Mouse (Mus musculus) thymus, postnatal 10 days (tissue): ENCODE measurements around the gene Tfdp2.
"Not testable (repeated sequence)": the region's sequence is repeated elsewhere in the genome, so short reads cannot be mapped to it uniquely, and the experiment has no call there.

Experiments used
- DNase-seq, 2 experiments: peaks; one replicate each; pipeline ENCODE4 v3.0.0; 2021; ENCODE audit warnings: low spot score in 2 of 2

Gene Tfdp2

GRCm38 (mm10) chr9:96299324-96300008 lies 103.4 kb downstream of the Tfdp2 start:
- DNase-seq: no peak

DNA sequence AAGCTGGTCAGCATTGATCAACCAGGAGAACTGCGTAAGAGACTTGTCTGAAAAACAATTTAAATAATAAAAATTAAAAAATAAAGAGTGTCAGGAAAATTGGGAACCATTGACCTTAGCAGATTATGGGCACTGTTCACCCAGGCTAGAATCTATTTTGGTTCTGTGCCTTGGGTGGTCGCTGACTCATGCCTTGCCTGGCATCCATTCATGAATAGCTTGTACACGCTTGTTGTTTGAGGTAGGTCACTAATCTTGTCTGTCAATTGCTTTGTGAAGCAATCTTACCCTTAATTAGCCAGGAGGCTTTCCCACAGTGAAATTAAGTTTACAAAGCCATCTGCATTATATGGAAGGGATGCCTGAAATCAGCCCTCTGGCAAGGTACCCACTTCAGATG lies 112.7 kb downstream of the Tfdp2 start:
- no peak for DNase-seq

- DNase-seq: no peak
These were observed 116.0 kb downstream of the Tfdp2 start for GRCm38 (mm10) chr9:96312074-96312473.

GRCm38 (mm10) chr9:96319333-96319732 lies 123.3 kb downstream of the Tfdp2 start:
- no peak for DNase-seq

GRCm38 (mm10) chr9:96320551-96320980 lies 124.5 kb downstream of the Tfdp2 start:
- no peak for DNase-seq

- DNase-seq: no peak
These were observed 126.5 kb downstream of the Tfdp2 start for GRCm38 (mm10) chr9:96322411-96323152.

DNA sequence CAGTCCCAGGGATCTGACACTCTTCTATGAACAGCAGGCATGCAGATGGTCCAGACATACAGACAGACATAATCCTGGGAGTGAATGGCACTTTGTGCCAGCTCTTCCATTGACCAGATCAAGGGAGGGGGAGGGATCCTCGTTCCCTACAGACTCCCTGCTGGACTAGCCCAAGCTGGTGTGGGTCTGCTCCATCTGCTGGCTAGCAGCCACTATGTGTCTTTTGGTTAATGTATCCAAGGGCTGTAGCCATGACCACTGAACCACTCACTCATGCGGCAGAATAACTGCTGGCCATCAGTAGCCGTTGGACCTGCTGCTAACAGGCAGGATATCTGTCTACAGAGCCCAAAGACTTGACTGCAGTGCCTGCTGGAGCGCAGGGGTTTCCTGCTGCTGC lies 128.4 kb downstream of the Tfdp2 start:
- no peak for DNase-seq

- DNase-seq: no peak
These were observed 130.4 kb downstream of the Tfdp2 start for GRCm38 (mm10) chr9:96326496-96326923.

- no peak for DNase-seq
These were observed 132.2 kb downstream of the Tfdp2 start for GRCm38 (mm10) chr9:96328226-96328625.

GRCm38 (mm10) chr9:96331146-96331545 lies 135.1 kb downstream of the Tfdp2 start:
- no peak for DNase-seq

GRCm38 (mm10) chr9:96345750-96346149 lies 149.7 kb downstream of the Tfdp2 start:
- DNase-seq: no peak

DNA sequence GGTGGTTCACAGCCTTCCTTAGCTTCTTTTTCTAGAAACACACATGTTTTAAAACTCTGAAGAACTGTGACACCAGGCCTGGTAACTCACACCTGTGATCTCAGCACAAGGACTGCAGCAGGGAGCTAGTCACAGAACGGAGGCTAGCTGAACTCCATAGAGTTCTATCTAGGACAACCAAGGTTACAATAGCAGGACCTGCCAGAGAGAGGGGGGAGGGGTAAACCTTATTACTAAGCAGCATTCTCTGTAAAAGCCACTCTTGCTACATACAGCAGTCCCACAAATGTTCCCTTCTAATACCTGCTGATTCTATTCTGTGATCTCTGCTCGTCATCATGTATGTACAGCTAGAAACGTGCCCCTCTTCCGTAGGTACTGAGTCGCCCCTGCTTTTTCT lies 152.8 kb downstream of the Tfdp2 start:
- no peak for DNase-seq

DNA sequence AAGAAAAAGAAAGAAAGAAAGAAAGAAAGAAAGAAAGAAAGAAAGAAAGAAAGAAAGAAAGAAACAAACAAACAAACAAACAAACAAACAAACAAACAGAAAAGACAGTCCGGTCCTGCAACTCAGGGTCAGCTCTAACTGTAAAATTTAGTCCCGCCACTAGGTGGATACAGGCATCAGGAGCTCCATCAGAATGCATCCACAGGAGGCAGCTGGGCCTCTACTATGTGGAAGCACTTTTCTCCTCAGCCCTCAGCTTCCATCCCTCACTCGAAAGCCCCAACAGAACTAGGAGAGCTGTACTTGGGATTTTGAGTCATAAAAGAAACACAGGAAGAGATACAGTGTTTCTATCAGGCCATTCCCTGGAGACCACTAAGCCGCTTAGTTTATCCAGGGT lies 153.9 kb downstream of the Tfdp2 start:
- peak; percentile 22 to 63 for DNase-seq

DNA sequence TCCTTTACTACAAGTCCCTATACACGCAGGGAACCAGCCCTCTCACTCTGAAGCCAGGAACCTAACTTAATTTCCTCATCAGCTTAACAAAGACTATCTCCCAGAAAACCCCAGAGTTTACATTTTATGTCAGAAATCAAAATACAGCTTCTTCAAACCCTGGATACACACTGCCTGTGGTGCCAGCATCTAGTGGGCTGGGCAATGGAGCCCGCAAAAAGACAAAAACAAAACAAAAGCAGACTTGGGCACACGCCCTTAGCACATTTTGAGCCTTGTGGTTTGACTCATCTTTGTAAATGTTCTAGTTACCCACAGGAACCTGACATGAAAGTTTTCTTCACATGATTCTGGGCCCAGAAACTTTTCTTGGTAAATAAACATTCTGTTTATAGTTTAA lies 154.4 kb downstream of the Tfdp2 start:
- peak in 1 of 2 experiments; percentile 17 for DNase-seq

DNA sequence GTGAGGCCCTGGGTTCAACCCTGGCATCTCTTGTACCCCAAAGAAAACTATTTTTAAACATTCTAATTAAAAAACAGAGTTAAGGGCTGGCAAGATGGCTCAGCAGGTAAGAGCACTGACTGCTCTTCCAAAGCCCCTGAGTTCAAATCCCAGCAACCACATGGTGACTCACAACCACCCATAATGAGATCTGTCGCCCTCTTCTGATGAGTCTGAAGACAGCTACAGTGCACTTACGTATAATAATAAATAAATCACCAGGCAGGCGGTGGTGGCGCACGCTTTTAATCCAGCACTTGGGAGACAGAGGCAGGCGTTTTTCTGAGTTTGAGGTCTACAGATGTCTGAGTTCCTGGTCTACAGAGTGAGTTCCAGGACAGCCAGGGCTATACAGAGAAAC lies 155.7 kb downstream of the Tfdp2 start:
- DNase-seq: not testable (repeated sequence)

GRCm38 (mm10) chr9:96353121-96353769 lies 157.2 kb downstream of the Tfdp2 start:
- no peak for DNase-seq

DNA sequence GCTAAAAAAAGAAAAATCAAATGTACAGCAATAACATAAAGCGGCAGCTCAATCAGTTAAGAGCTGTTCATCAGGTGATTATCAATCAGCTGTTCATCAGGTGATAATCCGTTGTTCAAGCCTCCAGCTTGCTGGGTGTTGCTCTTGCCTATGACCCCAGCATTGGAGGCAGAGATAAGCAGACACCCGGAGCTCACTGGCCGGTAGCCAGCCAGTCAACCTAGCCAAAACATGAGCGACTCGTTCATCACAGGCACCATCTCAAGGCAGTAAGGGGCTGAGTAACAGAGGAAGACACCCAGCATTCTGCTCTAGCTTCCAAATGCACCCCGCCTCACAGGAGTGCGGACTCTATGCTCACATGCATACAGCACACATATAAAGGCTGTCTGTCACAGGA lies 157.7 kb downstream of the Tfdp2 start:
- DNase-seq: no peak

- no peak for DNase-seq
These were observed 164.0 kb downstream of the Tfdp2 start for GRCm38 (mm10) chr9:96360056-96360455.

- DNase-seq: peak; percentile 39 to 43
These were observed 167.6 kb downstream of the Tfdp2 start for GRCm38 (mm10) chr9:96363581-96364140.

DNA sequence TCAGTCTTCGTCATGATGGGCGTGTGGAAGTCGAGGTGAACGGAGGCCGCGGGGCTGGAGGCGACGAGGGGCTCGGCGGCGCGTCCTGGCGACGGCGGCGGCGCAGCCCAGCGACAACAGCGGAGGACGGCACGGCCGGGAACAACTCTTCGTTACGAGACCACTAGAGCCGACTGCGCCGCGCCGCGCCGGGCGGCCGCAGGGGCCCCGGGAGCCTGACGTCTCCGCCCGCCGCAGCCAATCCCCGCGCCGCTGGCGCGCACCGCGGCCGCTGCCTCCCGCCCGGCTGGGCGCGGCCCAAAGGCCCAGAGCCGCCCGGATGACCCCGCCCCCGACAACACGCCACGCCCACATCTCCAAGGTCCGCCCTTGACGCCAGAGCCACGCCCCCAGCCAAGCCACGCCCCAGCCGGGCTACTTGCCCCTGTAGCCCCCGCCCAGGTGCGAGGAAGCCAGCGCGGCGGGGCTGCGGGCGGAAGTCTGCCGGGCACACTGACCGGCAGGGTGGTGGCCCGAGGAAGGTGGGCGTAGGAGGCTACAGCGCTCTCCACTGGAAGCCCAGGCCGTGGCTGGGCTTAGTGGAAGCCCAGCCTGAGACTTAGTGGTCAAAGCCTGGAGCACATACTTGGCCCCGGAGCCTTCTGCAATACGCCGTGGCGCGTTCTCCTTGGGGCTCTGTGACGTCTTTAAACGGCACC lies 168.2 kb downstream of the Tfdp2 start, which contains the start of gene Atp1b3:
TSS of gene Atp1b3 (minus strand) at position 302 of the 698 bp plus-strand sequence.
- DNase-seq: peak; percentile 98 to 100

GRCm38 (mm10) chr9:96365271-96365872 lies 169.3 kb downstream of the Tfdp2 start:
- DNase-seq: no peak
